Mouse (Mus musculus) adrenal gland (tissue): Measurements from ENCODE around the gene Zfp30.

Experiments used
- intact Hi-C: fragments of 180-260 bp; cut with DNase I; formaldehyde crosslinking; loops from one replicate; pipeline ENCODE4 v1.15.1; 2025
- long read RNA-seq, 2 experiments: library from polyadenylated mRNA; unstranded; transcript quantifications; one replicate each; pipeline ENCODE4 v2.0.0; 2020; ENCODE audit warnings: borderline replicate concordance in 1 of 2; ENCODE audit not compliant: insufficient replicate concordance in 1 of 2

The Zfp30 gene
- long read RNA-seq, experiment 1, partial matches to known transcripts = 6 of 8 reads
- long read RNA-seq, experiment 1, other reads (novel, unspliced or antisense) = 2 of 8 reads
- long read RNA-seq, experiment 2, partial matches to known transcripts = 6 of 6 reads
- long read RNA-seq, experiment 2, other reads (novel, unspliced or antisense) = 0 of 6 reads

GRCm38 (mm10) chr7:29783871-29784551 lies at the start of gene Zfp30:
Gene Zfp30 (plus strand): TSS chr7:29783998.
- intact Hi-C loops = no loop called here

- intact Hi-C loops = no loop called here
These were observed 41.5 kb upstream of the Zfp30 start for GRCm38 (mm10) chr7:29742258-29742657.

DNA sequence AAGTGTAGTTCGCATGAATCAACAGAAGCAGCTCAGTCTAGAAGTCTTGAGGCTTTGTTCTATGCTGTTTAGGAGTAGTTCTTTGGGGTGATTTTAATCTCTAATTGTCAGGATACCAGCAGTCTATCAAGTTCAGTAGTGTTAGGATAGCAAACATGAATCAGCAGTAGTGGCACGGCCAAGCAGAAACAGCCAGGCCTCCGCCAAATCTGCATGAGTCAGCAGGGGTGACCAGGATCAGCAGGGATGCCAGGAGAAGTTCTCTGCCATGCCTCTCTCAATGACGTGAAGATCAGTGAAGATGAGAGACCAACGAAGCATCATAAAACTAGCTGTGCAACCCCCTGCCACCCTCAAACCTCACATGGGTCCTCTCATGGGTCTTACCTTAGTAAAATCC lies 23.3 kb upstream of the Zfp30 start:
- intact Hi-C loops = no loop called here

DNA sequence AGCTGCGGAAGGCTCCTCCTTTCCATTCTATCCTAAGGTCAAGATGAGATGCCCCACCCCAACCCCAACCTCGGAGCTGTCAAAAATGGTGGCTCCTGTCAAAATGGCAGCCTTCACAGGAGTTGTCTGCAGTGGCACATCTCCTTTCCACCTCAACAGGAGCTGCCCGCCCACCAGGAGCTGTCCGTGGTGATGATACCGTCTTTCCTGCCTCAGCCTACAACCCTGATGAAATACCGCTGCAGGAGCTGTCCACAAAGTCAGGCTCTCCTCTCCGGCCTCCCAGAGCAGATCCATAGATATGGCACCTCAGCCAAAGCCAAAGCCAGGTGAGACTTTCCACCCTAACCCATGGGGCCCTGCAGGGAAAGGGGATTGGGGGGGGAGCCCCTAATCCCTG lies 19.1 kb upstream of the Zfp30 start:
- intact Hi-C loops = loop anchor here (5.0 kb wide), 1 partner anchor 53 kb away; the partner anchor contains the start of gene Zfp790

DNA sequence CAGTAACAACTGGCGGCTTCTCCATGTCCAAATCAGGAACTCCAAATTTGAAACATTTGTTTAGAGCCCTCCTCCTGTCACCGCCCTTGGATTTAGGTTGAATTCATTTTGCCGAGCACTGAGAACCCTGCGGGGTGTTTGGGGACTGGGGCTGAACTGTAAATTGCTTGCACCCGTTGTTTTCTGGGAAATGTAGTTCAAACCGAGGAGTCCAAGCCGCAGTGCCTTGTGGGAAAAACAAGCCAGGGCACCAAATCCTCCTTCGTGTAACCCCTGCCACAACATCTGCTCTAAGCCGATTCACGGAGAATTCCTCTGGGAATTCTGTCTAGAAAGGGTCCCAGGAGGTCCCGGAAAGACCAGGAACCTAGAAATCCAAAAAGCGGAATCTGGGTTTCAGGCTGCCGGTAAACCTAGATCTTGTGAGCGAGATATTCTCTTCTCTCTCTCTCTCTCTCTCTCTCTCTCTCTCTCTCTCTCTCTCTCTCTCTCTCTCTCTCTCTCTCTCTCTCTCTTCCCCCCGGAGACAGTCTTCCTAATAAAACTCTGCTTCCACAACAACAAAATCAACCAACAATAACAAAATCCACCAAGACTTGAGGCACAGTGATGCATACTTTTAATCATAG lies 16.6 kb upstream of the Zfp30 start:
- intact Hi-C loops = loop anchor here (5.0 kb wide), 1 partner anchor 50 kb away; the partner anchor contains the start of gene Zfp790

DNA sequence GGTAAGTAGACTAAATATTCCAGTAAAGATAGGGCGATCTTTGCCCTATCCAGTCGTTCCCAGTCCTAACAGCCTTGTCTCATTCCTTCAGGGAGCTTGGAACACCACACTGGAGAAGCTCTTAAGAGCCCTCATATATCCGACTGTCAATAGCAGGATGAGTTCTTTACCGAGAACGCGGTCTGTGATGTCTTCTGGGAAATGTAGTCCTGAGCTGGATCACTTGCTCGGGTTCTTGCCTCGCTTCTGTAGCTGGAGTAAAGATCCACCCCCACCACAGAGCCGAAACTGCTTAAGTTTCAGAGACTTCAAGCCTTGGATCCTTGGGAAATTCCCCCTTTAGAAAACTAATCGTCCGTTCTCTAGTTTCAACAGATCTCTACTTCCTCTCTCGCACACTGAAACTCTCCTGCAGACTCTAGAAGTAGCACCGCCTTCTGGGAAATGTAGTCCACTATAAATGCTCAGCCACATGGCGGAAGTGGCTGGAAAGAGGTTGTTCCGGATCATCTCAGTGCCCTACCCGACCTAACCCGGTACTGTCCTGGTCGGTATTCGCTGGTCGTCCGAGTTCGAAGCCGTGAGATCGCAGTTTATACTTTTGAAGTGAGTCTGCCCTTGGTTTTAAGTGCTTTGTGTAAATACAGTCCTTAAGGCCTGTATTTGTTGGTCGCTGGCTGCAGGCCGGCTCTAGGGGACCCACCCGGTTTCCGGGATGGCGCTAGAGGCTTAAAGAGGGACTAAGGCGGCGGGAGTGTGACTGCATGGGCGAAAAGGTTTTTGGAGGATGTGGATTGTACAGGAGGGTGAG lies 15.5 kb upstream of the Zfp30 start, which contains the start of gene Zfp84:
Zfp84 (plus strand) TSS at position 463 of the 811 bp plus-strand sequence.
- intact Hi-C loops = loop anchor here (5.0 kb wide), 1 partner anchor 49 kb away; the partner anchor contains the start of gene Zfp790

DNA sequence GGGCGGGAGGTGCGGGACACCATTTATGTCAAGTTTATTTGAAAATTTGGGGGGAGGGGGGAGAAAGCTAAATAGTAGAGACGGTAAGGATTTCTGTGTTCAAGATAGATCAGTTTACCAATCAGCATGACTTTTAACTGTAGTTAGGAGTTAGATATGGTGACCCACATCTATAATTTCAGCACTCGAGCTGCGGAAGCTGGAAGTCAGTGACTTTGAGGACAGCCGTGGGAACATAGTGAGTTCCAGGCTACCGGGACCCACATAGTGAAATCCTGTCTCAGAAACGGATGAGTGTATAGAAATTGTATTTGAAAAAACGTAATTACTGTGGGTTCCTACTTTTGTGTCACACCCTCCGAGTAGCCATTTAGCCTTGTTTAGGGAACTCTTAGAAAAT lies 14.8 kb upstream of the Zfp30 start:
- intact Hi-C loops = loop anchor here (5.0 kb wide), 1 partner anchor 48 kb away; the partner anchor contains the start of gene Zfp790

- intact Hi-C loops = no loop called here
These were observed 10.3 kb upstream of the Zfp30 start for GRCm38 (mm10) chr7:29773503-29773902.

GRCm38 (mm10) chr7:29774371-29774770 lies 9.4 kb upstream of the Zfp30 start:
- intact Hi-C loops = no loop called here

GRCm38 (mm10) chr7:29776568-29776967 lies 7.2 kb upstream of the Zfp30 start:
- intact Hi-C loops = no loop called here

- intact Hi-C loops = no loop called here
These were observed 6.4 kb upstream of the Zfp30 start for GRCm38 (mm10) chr7:29777372-29777771.

DNA sequence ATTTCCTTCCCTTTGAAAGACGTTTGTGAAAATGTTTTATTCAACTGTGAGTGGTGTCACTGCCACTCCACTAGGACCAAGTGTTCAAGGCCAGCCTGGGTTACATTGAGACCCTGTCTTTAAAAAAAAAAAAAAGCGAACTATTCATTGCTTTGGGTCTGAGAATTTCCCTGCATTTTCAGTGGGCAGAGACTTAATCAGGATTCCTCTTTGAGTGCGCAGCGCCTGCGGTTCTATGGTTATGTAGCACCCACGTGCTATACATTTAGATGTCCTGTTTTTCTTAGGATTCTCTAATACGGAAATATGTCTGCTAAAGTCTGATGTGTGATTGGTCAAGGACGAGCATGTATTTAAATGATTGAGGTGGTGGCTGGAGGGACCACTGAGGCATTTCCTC lies 1.2 kb downstream of the Zfp30 start:
- intact Hi-C loops = no loop called here

GRCm38 (mm10) chr7:29785888-29786287 lies 2.1 kb downstream of the Zfp30 start:
- intact Hi-C loops = no loop called here

DNA sequence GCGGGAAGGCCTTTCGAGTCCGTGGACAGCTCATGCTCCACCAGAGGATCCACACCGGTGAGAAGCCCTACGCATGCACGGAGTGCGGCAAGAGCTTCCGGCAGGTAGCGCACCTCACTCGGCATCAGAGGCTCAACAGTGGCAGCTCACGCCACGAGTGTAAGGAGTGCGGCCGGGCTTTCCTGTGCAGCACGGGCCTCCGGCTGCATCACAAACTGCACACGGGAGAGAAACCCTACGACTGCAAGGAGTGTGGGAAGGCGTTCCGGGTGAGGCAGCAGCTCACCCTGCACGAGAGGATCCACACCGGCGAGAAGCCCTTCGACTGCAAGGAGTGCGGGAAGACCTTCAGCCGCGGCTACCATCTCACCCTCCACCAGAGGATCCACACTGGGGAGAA lies 9.1 kb downstream of the Zfp30 start:
- intact Hi-C loops = no loop called here

- intact Hi-C loops = no loop called here
These were observed 23.2 kb downstream of the Zfp30 start for GRCm38 (mm10) chr7:29807046-29807445.

GRCm38 (mm10) chr7:29812244-29812643 lies 28.4 kb downstream of the Zfp30 start:
- intact Hi-C loops = no loop called here

DNA sequence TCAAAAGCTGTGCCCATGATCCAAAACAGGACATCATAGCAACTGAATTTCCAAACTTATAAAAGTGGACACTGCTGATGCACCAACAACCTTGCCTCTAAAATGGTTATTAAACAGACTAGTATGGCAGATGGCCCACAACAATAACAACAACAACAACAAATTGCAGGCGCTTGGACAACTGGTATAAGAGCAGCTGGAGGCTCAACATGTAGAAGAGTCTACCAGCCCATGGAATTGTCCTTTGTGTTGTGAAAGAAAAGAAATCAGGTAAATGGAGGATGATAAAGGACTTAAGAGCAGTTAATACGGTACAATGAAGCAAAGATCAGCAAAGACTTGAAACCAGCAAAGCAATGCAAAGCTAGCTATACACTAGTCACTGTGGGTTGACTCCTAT lies 30.6 kb downstream of the Zfp30 start:
- intact Hi-C loops = no loop called here

GRCm38 (mm10) chr7:29815061-29815784 lies 31.4 kb downstream of the Zfp30 start:
- intact Hi-C loops = loop anchor here (5.0 kb wide), 2 partner anchors 37 to 48 kb away; partner anchors contain the start of genes Zfp84 and Zfp940

- intact Hi-C loops = loop anchor here (5.0 kb wide), 2 partner anchors 36 to 49 kb away; partner anchors contain the start of genes Zfp84 and Zfp940
These were observed 32.2 kb downstream of the Zfp30 start, which contains the start of gene Zfp790 for GRCm38 (mm10) chr7:29815910-29816429. Gene Zfp790 (plus strand): TSS chr7:29816114.

DNA sequence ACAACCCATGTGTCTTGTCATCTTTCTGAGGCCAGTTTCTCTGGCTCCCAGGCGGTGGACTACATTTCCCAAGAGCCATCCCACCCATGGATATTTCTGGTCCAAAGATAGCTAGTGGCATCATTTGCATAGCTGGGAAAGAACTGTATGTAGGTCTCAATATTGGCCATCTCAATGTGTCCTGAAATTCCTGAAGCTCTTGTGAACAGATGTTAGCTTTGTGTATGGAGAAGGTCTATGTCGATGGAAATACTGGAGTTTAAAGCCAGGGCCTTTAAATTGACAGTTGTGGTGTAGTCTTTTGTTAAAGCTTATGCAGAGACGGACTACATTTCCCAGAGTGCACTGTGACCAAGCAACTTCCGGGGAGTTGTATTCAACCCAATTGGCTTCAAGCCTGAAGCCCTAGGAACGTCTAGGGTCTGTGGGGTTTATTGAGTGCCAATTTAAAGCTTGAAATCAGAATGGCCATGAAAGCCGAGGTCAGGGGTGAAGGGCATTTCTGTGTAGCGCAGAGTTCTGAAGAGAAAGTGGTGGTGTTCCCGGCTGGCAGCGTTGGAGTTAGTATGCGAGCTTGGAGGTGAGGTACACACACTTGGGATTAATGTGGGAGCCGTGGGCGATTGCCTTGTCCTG lies 34.9 kb downstream of the Zfp30 start:
- intact Hi-C loops = loop anchor here (5.0 kb wide), 2 partner anchors 34 to 51 kb away; partner anchors contain the start of genes Zfp84 and Zfp940
